Mouse (Mus musculus) kidney, adult 11 months (tissue): Measurements from ENCODE around the gene BC005537.
"Not testable (repeated sequence)": the region's sequence is repeated elsewhere in the genome, so short reads cannot be mapped to it uniquely, and the experiment has no call there.

Experiments
- DNase-seq: peaks from one replicate; pipeline ENCODE4 v3.0.0; 2022

Gene BC005537

GRCm38 (mm10) chr13:24800674-24801307, 666 bp upstream of the BC005537 start:
- peak; percentile 97 for DNase-seq

- DNase-seq = peak; percentile 39
Measured at GRCm38 (mm10) chr13:24802131-24802691, 754 bp downstream of the BC005537 start.

GRCm38 (mm10) chr13:24803196-24803595, 1.7 kb downstream of the BC005537 start:
- no peak for DNase-seq

GRCm38 (mm10) chr13:24806079-24806478, 4.6 kb downstream of the BC005537 start:
- DNase-seq = peak; percentile 43

- DNase-seq = no peak
Measured at GRCm38 (mm10) chr13:24812521-24812920, 11.1 kb downstream of the BC005537 start.

- no peak for DNase-seq
Measured at GRCm38 (mm10) chr13:24814616-24815015, 13.2 kb downstream of the BC005537 start.

GRCm38 (mm10) chr13:24816125-24817092, 15.0 kb downstream of the BC005537 start:
- DNase-seq = peak; percentile 71

- DNase-seq = no peak
Measured at GRCm38 (mm10) chr13:24819931-24820330, 18.5 kb downstream of the BC005537 start.

- DNase-seq = no peak
Measured at GRCm38 (mm10) chr13:24822663-24823343, 21.3 kb downstream of the BC005537 start.

- no peak for DNase-seq
Measured at GRCm38 (mm10) chr13:24824647-24825046, 23.2 kb downstream of the BC005537 start.

- peak; percentile 37 for DNase-seq
Measured at GRCm38 (mm10) chr13:24825587-24825986, 24.1 kb downstream of the BC005537 start.

GRCm38 (mm10) chr13:24826116-24826515, 24.7 kb downstream of the BC005537 start:
- DNase-seq = no peak

GRCm38 (mm10) chr13:24830756-24831352, 29.4 kb downstream of the BC005537 start:
- no peak for DNase-seq

- DNase-seq = peak; percentile 94
Measured at GRCm38 (mm10) chr13:24831353-24832130, 30.1 kb downstream of the BC005537 start, which contains the start of the genes Acot13 and Tdp2. Gene Acot13 (minus strand): TSS chr13:24831540. Gene Tdp2 (plus strand): TSS chr13:24831679.

GRCm38 (mm10) chr13:24832131-24832810, 30.8 kb downstream of the BC005537 start:
- no peak for DNase-seq

GRCm38 (mm10) chr13:24832811-24833155, 31.3 kb downstream of the BC005537 start:
- DNase-seq = no peak

GRCm38 (mm10) chr13:24837765-24838164, 36.3 kb downstream of the BC005537 start:
- DNase-seq = not testable (repeated sequence)

- DNase-seq = no peak
Measured at GRCm38 (mm10) chr13:24839831-24840230, 38.4 kb downstream of the BC005537 start.

- DNase-seq = no peak
Measured at GRCm38 (mm10) chr13:24841702-24842101, 40.2 kb downstream of the BC005537 start.

- no peak for DNase-seq
Measured at GRCm38 (mm10) chr13:24844983-24845955, 43.8 kb downstream of the BC005537 start, which contains the start of gene D130043K22Rik. Gene D130043K22Rik (plus strand): TSS chr13:24845135.
